Mouse (Mus musculus) embryonic facial prominence, embryonic 14.5 days (tissue): ENCODE measurements around the gene Rgs7bp. TPM values are rescaled to one million over a fixed set of nuclear protein-coding genes. Genes with fewer than 3 reads are reported as not detected.

Experiments
- ATAC-seq: fragments of 200-750 bp; cut with Nextera tagmentation; 2 replicates; pipeline ENCODE4 v1.8.0; 2017; ENCODE audit warnings: low read depth, moderate number of reproducible peaks, moderate TSS enrichment
- DNase-seq: peaks from one replicate; pipeline ENCODE4 v3.0.0-alpha.2; 2015; ENCODE audit warnings: low spot score
- H3K27ac ChIP-seq: fragments of 300-500 bp; sonication (generic); replicated peaks from 2 replicates; pipeline ENCODE4 v1.5.1; 2014; ENCODE audit warnings: low read depth, mild to moderate bottlenecking, low read length, moderate library complexity
- H3K27me3 ChIP-seq: fragments of 300-500 bp; sonication (generic); replicated peaks from 2 replicates; pipeline ENCODE4 v1.6.1; 2014; ENCODE audit warnings: low read length; ENCODE audit not compliant: control insufficient read depth, insufficient read depth
- H3K36me3 ChIP-seq: fragments of 300-500 bp; sonication (generic); 2 replicates; pipeline ENCODE4 v1.6.1; 2014; ENCODE audit warnings: low read length, mixed read lengths; ENCODE audit not compliant: control insufficient read depth, insufficient read depth
- H3K4me1 ChIP-seq: fragments of 300-500 bp; sonication (generic); 2 replicates; pipeline ENCODE4 v1.6.1; 2014; ENCODE audit warnings: antibody characterized with exemption, low read length; ENCODE audit not compliant: control insufficient read depth, insufficient read depth
- H3K4me2 ChIP-seq: fragments of 300-500 bp; sonication (generic); 2 replicates; pipeline ENCODE4 v1.6.1; 2014; ENCODE audit warnings: low read depth, mild to moderate bottlenecking, low read length, moderate library complexity, mixed read lengths
- H3K4me3 ChIP-seq: fragments of 300-500 bp; sonication (generic); 2 replicates; pipeline ENCODE4 v1.5.1; 2014; ENCODE audit warnings: low read depth, mild to moderate bottlenecking, low read length
- H3K9ac ChIP-seq: fragments of 300-500 bp; sonication (generic); 2 replicates; pipeline ENCODE4 v1.6.1; 2014; ENCODE audit warnings: low read depth, mild to moderate bottlenecking, low read length, moderate library complexity, mixed read lengths
- H3K9me3 ChIP-seq: fragments of 300-500 bp; sonication (generic); 2 replicates; pipeline ENCODE4 v1.6.1; 2016; ENCODE audit warnings: low read length; ENCODE audit not compliant: control insufficient read depth
- WGBS: fragments of 180-500 bp; shearing (Covaris S2); extraction: QIAGEN DNeasy Blood & Tissue Kit; methylation state at CpG from one replicate; pipeline ENCODE4 v1.1.7; 2014; 5-methylcytosine and 5-hydroxymethylcytosine counted together
- polyA plus RNA-seq: library from polyadenylated mRNA; unstranded; fragments of >200 nt; fragmentation: Nextera tagmentation; extraction: Ambion mirVana; gene quantifications from 2 replicates; pipeline ENCODE4 v1.2.1, GENCODE M21; 2014

The Rgs7bp gene
- polyA plus RNA-seq, 1 experiment from 2014 or later, result 5.4 TPM

GRCm38 (mm10) chr13:104988811-104989258 is 65.9 kb downstream of the Rgs7bp start:
- no peak overlapping the region for H3K4me3 ChIP-seq
- no peaks in the 10 kb centered on the region for H3K9me3 ChIP-seq
- WGBS, result 17% methylated on average over 7 of the region's 7 CpGs
- H3K9ac ChIP-seq, result no peak overlapping the region
- DNase-seq, result peak; percentile 93
- H3K4me2 ChIP-seq, result peak overlapping the region; percentile 29; the same call in 1 of the 2 replicates
- no peaks in the 10 kb centered on the region for H3K36me3 ChIP-seq
- peaks cover 20% of the 10 kb centered on the region for H3K4me1 ChIP-seq
- no peaks in the 10 kb centered on the region for H3K27me3 ChIP-seq
- H3K27ac ChIP-seq, result peak overlapping the region; percentile 72
- peak; percentile 91 for ATAC-seq

GRCm38 (mm10) chr13:104988009-104988540 is 66.7 kb downstream of the Rgs7bp start:
- H3K9ac ChIP-seq, result no peak overlapping the region
- WGBS, result 50% methylated on average over 13 of the region's 13 CpGs
- ATAC-seq (no peak; the same call in 1 of the 2 replicates), DNase-seq (peak; percentile 78)
- peak overlapping the region; percentile 29 for H3K4me2 ChIP-seq
- no peaks in the 10 kb centered on the region for H3K9me3 ChIP-seq
- peaks cover 20% of the 10 kb centered on the region for H3K4me1 ChIP-seq
- no peaks in the 10 kb centered on the region for H3K36me3 ChIP-seq
- H3K27ac ChIP-seq, result peak overlapping the region; percentile 72
- peak overlapping the region; percentile 11; the same call in 1 of the 2 replicates for H3K4me3 ChIP-seq
- H3K27me3 ChIP-seq, result no peaks in the 10 kb centered on the region

GRCm38 (mm10) chr13:104985691-104986090 is 69.0 kb downstream of the Rgs7bp start:
- 65% methylated on average over 4 of the region's 4 CpGs for WGBS
- Histone ChIP-seq H3K4me2 (no peak overlapping the region), H3K9ac (no peak overlapping the region), H3K36me3 (no peaks in the 10 kb centered on the region), H3K4me1 (peaks cover 20% of the 10 kb centered on the region), H3K4me3 (no peak overlapping the region), H3K27me3 (no peaks in the 10 kb centered on the region), H3K27ac (no peak overlapping the region), H3K9me3 (peaks cover 6% of the 10 kb centered on the region)
- ATAC-seq, result no peak
- DNase-seq, result no peak

- Histone ChIP-seq H3K27ac (no peak overlapping the region), H3K36me3 (no peaks in the 10 kb centered on the region), H3K9me3 (peaks cover 6% of the 10 kb centered on the region), H3K27me3 (no peaks in the 10 kb centered on the region), H3K4me2 (no peak overlapping the region), H3K9ac (no peak overlapping the region), H3K4me1 (peaks cover 17% of the 10 kb centered on the region), H3K4me3 (no peak overlapping the region)
- DNase-seq (no peak), ATAC-seq (no peak)
- 56% methylated on average over 5 of the region's 5 CpGs for WGBS
Observed at GRCm38 (mm10) chr13:104983989-104984388, 70.7 kb downstream of the Rgs7bp start.

- 74% methylated on average over 10 of the region's 10 CpGs for WGBS
Observed at GRCm38 (mm10) chr13:104982781-104983353, 71.9 kb downstream of the Rgs7bp start.

GRCm38 (mm10) chr13:104978176-104978575 is 76.6 kb downstream of the Rgs7bp start:
- Histone ChIP-seq H3K27ac (no peak overlapping the region), H3K9ac (no peak overlapping the region), H3K9me3 (peaks cover 6% of the 10 kb centered on the region), H3K36me3 (no peaks in the 10 kb centered on the region), H3K4me3 (no peak overlapping the region), H3K4me2 (no peak overlapping the region), H3K4me1 (no peaks in the 10 kb centered on the region), H3K27me3 (no peaks in the 10 kb centered on the region)
- DNase-seq (no peak), ATAC-seq (no peak)
- WGBS, result 42% methylated on average over 1 of the region's 1 CpGs

More at GRCm38 (mm10) chr13:104982781-104983353, 71.9 kb downstream of the Rgs7bp start:
- no peaks in the 10 kb centered on the region for H3K27me3 ChIP-seq
- ATAC-seq (no peak), DNase-seq (no peak)
- no peak overlapping the region for H3K27ac ChIP-seq
- H3K9me3 ChIP-seq, result peaks cover 6% of the 10 kb centered on the region
- no peak overlapping the region for H3K9ac ChIP-seq
- no peaks in the 10 kb centered on the region for H3K36me3 ChIP-seq
- H3K4me3 ChIP-seq, result no peak overlapping the region
- H3K4me1 ChIP-seq, result peaks cover 10% of the 10 kb centered on the region
- H3K4me2 ChIP-seq, result no peak overlapping the region

- no peak for DNase-seq
- Histone ChIP-seq H3K4me1 (peaks cover 5% of the 10 kb centered on the region; the same call in 1 of the 2 replicates), H3K27me3 (no peaks in the 10 kb centered on the region), H3K27ac (no peak overlapping the region), H3K4me2 (no peak overlapping the region), H3K36me3 (no peaks in the 10 kb centered on the region), H3K4me3 (no peak overlapping the region), H3K9ac (no peak overlapping the region), H3K9me3 (no peaks in the 10 kb centered on the region)
- ATAC-seq, result no peak
- 56% methylated on average over 2 of the region's 2 CpGs for WGBS
Observed at GRCm38 (mm10) chr13:104967486-104967885, 87.2 kb downstream of the Rgs7bp start.

- DNase-seq (no peak), ATAC-seq (no peak)
- Histone ChIP-seq H3K4me3 (no peak overlapping the region), H3K9me3 (no peaks in the 10 kb centered on the region), H3K36me3 (no peaks in the 10 kb centered on the region), H3K27ac (no peak overlapping the region), H3K4me2 (no peak overlapping the region), H3K27me3 (no peaks in the 10 kb centered on the region), H3K9ac (no peak overlapping the region), H3K4me1 (peaks cover 19% of the 10 kb centered on the region)
- 62% methylated on average over 4 of the region's 4 CpGs for WGBS
Observed at GRCm38 (mm10) chr13:104963716-104964115, 91.0 kb downstream of the Rgs7bp start.
